Mouse (Mus musculus): ENCODE data around the gene Ly6g6c. TPM values are rescaled to one million over a fixed set of nuclear protein-coding genes. Genes with fewer than 3 reads are reported as not detected.

The Ly6g6c gene
- polyA plus RNA-seq, 1 experiment from 2014 or later: 21.2 TPM

Other genes with a start within 250 kb of the Ly6g6c start
- gene Stk19, start 228.4 kb upstream of the Ly6g6c start, polyA plus RNA-seq (2014; fragmentation: Nextera tagmentation; extraction: Ambion mirVana): 21.1 and 21.7 TPM in 2 replicates
- gene Dxo, start 228.4 kb upstream of the Ly6g6c start, polyA plus RNA-seq (2014; fragmentation: Nextera tagmentation; extraction: Ambion mirVana): 53.0 and 54.2 TPM in 2 replicates
- gene Skiv2l, start 215.2 kb upstream of the Ly6g6c start, polyA plus RNA-seq (2014; fragmentation: Nextera tagmentation; extraction: Ambion mirVana): 38.9 and 46.6 TPM in 2 replicates
- gene Nelfe, start 215.0 kb upstream of the Ly6g6c start, polyA plus RNA-seq (2014; fragmentation: Nextera tagmentation; extraction: Ambion mirVana): 85.8 and 99.8 TPM in 2 replicates
- gene Cfb, start 202.9 kb upstream of the Ly6g6c start, polyA plus RNA-seq (2014; fragmentation: Nextera tagmentation; extraction: Ambion mirVana): 1.8 and 2.2 TPM in 2 replicates
- gene Zbtb12, start 185.9 kb upstream of the Ly6g6c start, polyA plus RNA-seq (2014; fragmentation: Nextera tagmentation; extraction: Ambion mirVana): 0.83 and 1.0 TPM in 2 replicates
- not detected in 2 replicates for gene Gm20547, start 183.3 kb upstream of the Ly6g6c start, polyA plus RNA-seq (2014; fragmentation: Nextera tagmentation; extraction: Ambion mirVana)
- 4.0 and 5.6 TPM in 2 replicates for gene C2, start 167.1 kb upstream of the Ly6g6c start, polyA plus RNA-seq (2014; fragmentation: Nextera tagmentation; extraction: Ambion mirVana)
- 61.0 and 65.7 TPM in 2 replicates for gene Ehmt2, start 166.9 kb upstream of the Ly6g6c start, polyA plus RNA-seq (2014; fragmentation: Nextera tagmentation; extraction: Ambion mirVana)
- 0.14 and 0.53 TPM in 2 replicates for gene Slc44a4, start 150.9 kb upstream of the Ly6g6c start, polyA plus RNA-seq (2014; fragmentation: Nextera tagmentation; extraction: Ambion mirVana)
- 15.0 and 15.4 TPM in 2 replicates for gene Neu1, start 134.1 kb upstream of the Ly6g6c start, polyA plus RNA-seq (2014; fragmentation: Nextera tagmentation; extraction: Ambion mirVana)
- gene Hspa1b, start 106.2 kb upstream of the Ly6g6c start, polyA plus RNA-seq (2014; fragmentation: Nextera tagmentation; extraction: Ambion mirVana): 0.69 and 2.3 TPM in 2 replicates
- gene Gm20481, start 95.5 kb upstream of the Ly6g6c start, polyA plus RNA-seq (2014; fragmentation: Nextera tagmentation; extraction: Ambion mirVana): not detected in 2 replicates
- 7.3 TPM in 2 replicates for gene Hspa1a, start 93.2 kb upstream of the Ly6g6c start, polyA plus RNA-seq (2014; fragmentation: Nextera tagmentation; extraction: Ambion mirVana)
- gene Hspa1l, start 92.7 kb upstream of the Ly6g6c start, polyA plus RNA-seq (2014; fragmentation: Nextera tagmentation; extraction: Ambion mirVana): 0.99 and 1.0 TPM in 2 replicates
- gene Lsm2, start 83.5 kb upstream of the Ly6g6c start, polyA plus RNA-seq (2014; fragmentation: Nextera tagmentation; extraction: Ambion mirVana): 151 and 159 TPM in 2 replicates
- 80.3 and 87.7 TPM in 2 replicates for gene Vars, start 64.4 kb upstream of the Ly6g6c start, polyA plus RNA-seq (2014; fragmentation: Nextera tagmentation; extraction: Ambion mirVana)
- 0.07 and 0.20 TPM in 2 replicates for gene Vwa7, start 48.8 kb upstream of the Ly6g6c start, polyA plus RNA-seq (2014; fragmentation: Nextera tagmentation; extraction: Ambion mirVana)
- gene Sapcd1, start 37.4 kb upstream of the Ly6g6c start, polyA plus RNA-seq (2014; fragmentation: Nextera tagmentation; extraction: Ambion mirVana): 12.2 and 16.5 TPM in 2 replicates
- 2.5 and 3.4 TPM in 2 replicates for gene Msh5, start 18.6 kb upstream of the Ly6g6c start, polyA plus RNA-seq (2014; fragmentation: Nextera tagmentation; extraction: Ambion mirVana)
- 90.9 and 96.9 TPM in 2 replicates for gene Clic1, start 15.4 kb upstream of the Ly6g6c start, polyA plus RNA-seq (2014; fragmentation: Nextera tagmentation; extraction: Ambion mirVana)
- 291 and 341 TPM in 2 replicates for gene Ddah2, start 6.4 kb upstream of the Ly6g6c start, polyA plus RNA-seq (2014; fragmentation: Nextera tagmentation; extraction: Ambion mirVana)
- gene Mpig6b, start 796 bp downstream of the Ly6g6c start, polyA plus RNA-seq (2014; fragmentation: Nextera tagmentation; extraction: Ambion mirVana): 0.55 and 0.96 TPM in 2 replicates
- gene Ly6g6e, start 11.5 kb downstream of the Ly6g6c start, polyA plus RNA-seq (2014; fragmentation: Nextera tagmentation; extraction: Ambion mirVana): 9.4 and 11.8 TPM in 2 replicates
- 0.46 and 1.4 TPM in 2 replicates for gene Ly6g6d, start 12.7 kb downstream of the Ly6g6c start, polyA plus RNA-seq (2014; fragmentation: Nextera tagmentation; extraction: Ambion mirVana)
- 0.18 TPM in 1 of 2 replicates, not detected in the other for gene Ly6g6f, start 20.2 kb downstream of the Ly6g6c start, polyA plus RNA-seq (2014; fragmentation: Nextera tagmentation; extraction: Ambion mirVana)
- gene Abhd16a, start 23.9 kb downstream of the Ly6g6c start, polyA plus RNA-seq (2014; fragmentation: Nextera tagmentation; extraction: Ambion mirVana): 77.2 and 92.3 TPM in 2 replicates
- gene Ly6g5c, start 42.9 kb downstream of the Ly6g6c start, polyA plus RNA-seq (2014; fragmentation: Nextera tagmentation; extraction: Ambion mirVana): not detected in 2 replicates
- gene Ly6g5b, start 50.0 kb downstream of the Ly6g6c start, polyA plus RNA-seq (2014; fragmentation: Nextera tagmentation; extraction: Ambion mirVana): 0.41 and 0.70 TPM in 2 replicates
- 13.0 and 13.4 TPM in 2 replicates for gene Gpank1, start 56.1 kb downstream of the Ly6g6c start, polyA plus RNA-seq (2014; fragmentation: Nextera tagmentation; extraction: Ambion mirVana)
- 277 and 279 TPM in 2 replicates for gene Csnk2b, start 56.7 kb downstream of the Ly6g6c start, polyA plus RNA-seq (2014; fragmentation: Nextera tagmentation; extraction: Ambion mirVana)
- gene D17H6S53E, start 61.0 kb downstream of the Ly6g6c start, polyA plus RNA-seq (2014; fragmentation: Nextera tagmentation; extraction: Ambion mirVana): 5.6 and 6.0 TPM in 2 replicates
- 0.28 TPM in 1 of 2 replicates, not detected in the other for gene Apom, start 66.7 kb downstream of the Ly6g6c start, polyA plus RNA-seq (2014; fragmentation: Nextera tagmentation; extraction: Ambion mirVana)
- gene Bag6, start 69.8 kb downstream of the Ly6g6c start, polyA plus RNA-seq (2014; fragmentation: Nextera tagmentation; extraction: Ambion mirVana): 72.2 and 77.3 TPM in 2 replicates
- gene Prrc2a, start 99.5 kb downstream of the Ly6g6c start, polyA plus RNA-seq (2014; fragmentation: Nextera tagmentation; extraction: Ambion mirVana): 151 and 172 TPM in 2 replicates
- 16.5 and 17.7 TPM in 2 replicates for gene Aif1, start 110.7 kb downstream of the Ly6g6c start, polyA plus RNA-seq (2014; fragmentation: Nextera tagmentation; extraction: Ambion mirVana)
- 22.2 and 26.9 TPM in 2 replicates for gene Lst1, start 123.1 kb downstream of the Ly6g6c start, polyA plus RNA-seq (2014; fragmentation: Nextera tagmentation; extraction: Ambion mirVana)
- gene Ltb, start 129.1 kb downstream of the Ly6g6c start, polyA plus RNA-seq (2014; fragmentation: Nextera tagmentation; extraction: Ambion mirVana): 2.0 and 3.3 TPM in 2 replicates
- gene Tnf, start 136.6 kb downstream of the Ly6g6c start, polyA plus RNA-seq (2014; fragmentation: Nextera tagmentation; extraction: Ambion mirVana): 0.62 and 0.74 TPM in 2 replicates
- 0.34 and 0.40 TPM in 2 replicates for gene Lta, start 140.0 kb downstream of the Ly6g6c start, polyA plus RNA-seq (2014; fragmentation: Nextera tagmentation; extraction: Ambion mirVana)
- 0.47 TPM in 1 of 2 replicates, not detected in the other for gene Gm16181, start 155.4 kb downstream of the Ly6g6c start, polyA plus RNA-seq (2014; fragmentation: Nextera tagmentation; extraction: Ambion mirVana)
- gene Atp6v1g2, start 168.3 kb downstream of the Ly6g6c start, polyA plus RNA-seq (2014; fragmentation: Nextera tagmentation; extraction: Ambion mirVana): 5.1 and 5.2 TPM in 2 replicates
- 3.3 and 4.8 TPM in 2 replicates for gene Nfkbil1, start 170.4 kb downstream of the Ly6g6c start, polyA plus RNA-seq (2014; fragmentation: Nextera tagmentation; extraction: Ambion mirVana)
- gene Ddx39b, start 176.4 kb downstream of the Ly6g6c start, polyA plus RNA-seq (2014; fragmentation: Nextera tagmentation; extraction: Ambion mirVana): 347 and 431 TPM in 2 replicates
- 46.9 and 51.7 TPM in 2 replicates for gene H2-D1, start 197.3 kb downstream of the Ly6g6c start, polyA plus RNA-seq (2014; fragmentation: Nextera tagmentation; extraction: Ambion mirVana)